ENCODE assay signal across 22 mouse cellular contexts in genomic region chr12:92916267-92916666, GRCm38 (mm10).
DNase-seq lines count a peak whose midpoint lies in the region; ATAC-seq lines count a peak whose summit lies in the region.
"Had no signal": no experiment of that assay in that cellular context is flagged by ENCODE, and none has a peak within 500 bp of the region (broad histone marks: within the 10 kb centered on the region; RNA-seq: fewer than 3 reads in every experiment).

No protein-coding gene starts in this region.

- no peak for DNase-seq in frontal cortex, postnatal 36 days (ENCODE audit: low spot score in 2 of 2)
- DNase-seq in c-Kit-positive CD71-positive TER-119-positive erythroid progenitor cells, embryonic 14.5 days (ENCODE audit: low spot score), result no peak
- no peak for DNase-seq in heart, adult 18-20 months
- no peak for DNase-seq in cerebellum, postnatal 4 days (ENCODE audit: low spot score in 2 of 2)
- DNase-seq: adrenal gland, adult 8-10 months; adrenal gland, postnatal 14 days; adrenal gland, postnatal 36 days; cerebellum, adult 11 months; cerebellum, adult 18-20 months; cerebellum, adult 8-10 months; cerebellum, adult 9-11 months; cerebellum, postnatal 14 days; cerebellum, postnatal 36 days; embryo, embryonic 11 days had no signal

- ATAC-seq in frontal cortex, adult (ENCODE audit: low TSS enrichment), result 0 out of 2 replicates have a peak, but pooled peaks have one; percentile 23
- peak; percentile 74; the same call in 1 of the 2 replicates for ATAC-seq in common myeloid progenitor, adult 5-6 weeks (replicated peaks; ENCODE audit: low read depth, poor library complexity, severe bottlenecking)
- peak; percentile 48 to 56; a peak in 1 of 4 replicates for ATAC-seq in hematopoietic stem cell, adult 5-6 weeks (replicated peaks in 1 of 2; ENCODE audit: insufficient read depth in 1 of 2, low FRiP score in 2 of 2, low TSS enrichment in 1 of 2, low read depth in 1 of 2, poor library complexity in 2 of 2, severe bottlenecking in 2 of 2)
- ATAC-seq in megakaryocyte progenitor cell, adult 5-6 weeks (replicated peaks; ENCODE audit: poor library complexity), result peak; percentile 66
- ATAC-seq: activated CD4-positive, CD25-positive, alpha-beta regulatory T cell, adult 4 months; forebrain, embryonic 14.5 days; forebrain, embryonic 16.5 days; Patski had no signal

Comparison
In these comparisons a context has a peak if more than half of its experiments do, and no peak if none do; other contexts are left out.
1. ATAC-seq: peak in every context shown above with its lines; median percentile 74 in common myeloid progenitor, adult 5-6 weeks; 66 in megakaryocyte progenitor cell, adult 5-6 weeks; 52 in hematopoietic stem cell, adult 5-6 weeks; 23 in frontal cortex, adult.